Mouse (Mus musculus): Measurements from ENCODE around the gene Ptcd1. TPM values are rescaled to one million over a fixed set of nuclear protein-coding genes. Genes with fewer than 3 reads are reported as not detected.

Gene Ptcd1
- total and polyA plus RNA-seq, 3 experiments = 21.0 to 22.3 TPM; not detected in 1

DNA sequence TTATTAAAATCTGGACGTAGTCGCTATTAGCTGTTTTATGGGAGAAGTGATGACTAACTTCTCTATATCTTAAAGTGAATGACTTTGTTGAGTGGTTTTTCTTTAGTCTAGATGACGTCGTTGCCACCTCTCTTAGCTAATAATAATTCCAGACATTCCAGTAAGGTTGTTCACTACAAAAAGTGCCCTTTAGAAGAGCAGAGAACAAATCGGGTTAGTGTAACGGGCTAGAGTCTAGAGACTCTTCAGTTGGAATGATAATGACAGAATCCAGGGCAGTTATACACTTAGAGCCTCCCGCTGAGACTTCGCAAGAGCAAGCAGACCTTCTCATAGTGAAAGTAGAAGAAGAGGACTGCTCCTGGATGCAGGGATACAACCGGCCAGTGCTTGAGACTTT lies 38.1 kb upstream of the Ptcd1 start:
- H3K27me3 ChIP-seq (ENCODE audit: control insufficient read depth in 1 of 2, insufficient read depth in 2 of 2, low read length in 2 of 2) = no peaks in the 10 kb centered on the region
- H3K9me3 ChIP-seq (replicated peaks; ENCODE audit: insufficient read depth, low read length) = no peaks in the 10 kb centered on the region
- peaks cover 25% of the 10 kb centered on the region for H3K79me2 ChIP-seq (ENCODE audit: control insufficient read depth, insufficient read depth, low read length, poor library complexity)
- TF ChIP-seq SIN3A (IDR thresholded peaks at IDR 0.05; ENCODE audit: low read length) = 0 out of 2 replicates have a peak, but pooled peaks have one; percentile 13
- no peak for TF ChIP-seq MYC (IDR thresholded peaks at IDR 0.05; ENCODE audit: low read depth, low read length)
- no peak for TF ChIP-seq GABPA (IDR thresholded peaks at IDR 0.05; ENCODE audit: low read depth, low read length)
- TF ChIP-seq E2F4 (IDR thresholded peaks at IDR 0.05; ENCODE audit: borderline replicate concordance, low read depth, low read length) = no peak
- no peak for TF ChIP-seq POLR2AphosphoS2 (IDR thresholded peaks at IDR 0.05; ENCODE audit: low read length)
- no peak for TF ChIP-seq MXI1 (IDR thresholded peaks at IDR 0.05; ENCODE audit: low read depth, low read length)
- TF ChIP-seq ZMIZ1 (IDR thresholded peaks at IDR 0.05; ENCODE audit: low read depth, low read length) = no peak
- TF ChIP-seq KAT2A (conservative IDR thresholded peaks at IDR 0.05; ENCODE audit: low read depth, low read length) = no peak
- TF ChIP-seq UBTF (IDR thresholded peaks at IDR 0.05; ENCODE audit: borderline replicate concordance, insufficient read depth, low read depth, low read length) = no peak
- peak; percentile 24; the same call in 1 of the 2 replicates for TF ChIP-seq ETS1 (IDR thresholded peaks at IDR 0.05; ENCODE audit: low read depth, low read length)
- no peak for TF ChIP-seq ZNF384 (IDR thresholded peaks at IDR 0.05; ENCODE audit: low read depth, low read length)
- TF ChIP-seq HCFC1 (IDR thresholded peaks at IDR 0.05; ENCODE audit: low read depth, low read length) = no peak
- TF ChIP-seq EP300 (IDR thresholded peaks at IDR 0.05; ENCODE audit: low read depth in 1 of 2, low read length in 2 of 2) = no peak
- H3K4me3 ChIP-seq (ENCODE audit: control insufficient read depth in 1 of 2, insufficient read depth in 1 of 2, low read depth in 2 of 2, low read length in 2 of 2) = peak overlapping the region; percentile 78 to 95
- H3K9ac ChIP-seq (ENCODE audit: control insufficient read depth, low read depth, low read length, poor library complexity, severe bottlenecking) = peak overlapping the region; percentile 82
- peak overlapping the region; percentile 42 for H3K27ac ChIP-seq (ENCODE audit: control insufficient read depth, low read depth, low read length)
- no peak for DNase-seq (ENCODE audit: low read depth, low spot score)
- H3K36me3 ChIP-seq (ENCODE audit: control insufficient read depth in 1 of 2, insufficient read depth in 2 of 2, low read length in 2 of 2) = peaks cover 0 to 27% of the 10 kb centered on the region in 2 experiments; a peak in 2 of 4 replicates
- peaks cover 0 to 25% of the 10 kb centered on the region in 2 experiments; a peak in 3 of 4 replicates for H3K4me1 ChIP-seq (ENCODE audit: control insufficient read depth in 1 of 2, insufficient read depth in 2 of 2, low read length in 2 of 2)

DNA sequence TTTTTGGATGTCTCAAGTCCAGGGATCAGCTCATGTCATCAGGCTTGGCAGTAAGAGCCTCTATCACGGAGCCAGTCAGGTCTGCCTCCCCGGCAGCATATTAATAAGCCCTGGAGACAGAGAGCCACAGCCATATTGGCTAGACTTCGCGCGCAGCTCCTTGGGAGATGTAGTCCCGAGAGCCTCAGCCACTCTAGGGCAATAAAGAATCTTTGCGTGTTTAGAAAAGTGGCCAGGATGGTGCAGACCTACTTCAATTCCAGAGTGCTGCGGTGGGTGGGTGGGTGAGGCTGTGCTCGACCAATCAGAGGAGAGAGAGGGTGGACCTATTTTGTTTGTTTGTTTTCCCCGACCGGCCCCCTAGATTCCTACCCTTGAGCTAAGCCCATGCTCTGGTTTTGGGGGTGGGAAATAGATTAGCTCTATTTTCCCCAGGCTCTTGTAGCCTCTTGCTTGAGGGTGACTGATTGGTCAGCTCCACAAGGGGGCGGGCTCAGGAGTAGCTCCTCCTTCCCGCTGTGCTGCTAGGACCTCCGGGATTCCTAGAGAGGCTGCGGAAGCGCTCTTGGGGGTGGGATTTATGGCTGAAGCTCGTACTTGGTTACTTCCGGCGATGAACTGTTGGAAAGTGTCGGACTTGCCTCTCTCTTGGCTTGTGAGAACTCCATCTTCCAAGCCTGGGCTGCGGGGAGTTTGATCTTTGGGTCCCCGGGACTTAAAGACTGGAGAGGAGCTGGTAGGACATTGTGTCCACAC lies 37.2 kb upstream of the Ptcd1 start, which contains the start of gene Zkscan5:
Gene Zkscan5, plus strand, starts transcription at position 627 of the 756 bp plus-strand sequence.
- peak; percentile 100 for DNase-seq (ENCODE audit: low read depth, low spot score)
- Histone ChIP-seq H3K36me3 (ENCODE audit: control insufficient read depth in 1 of 2, insufficient read depth in 2 of 2, low read length in 2 of 2) (peaks cover 0 to 25% of the 10 kb centered on the region in 2 experiments; a peak in 2 of 4 replicates), H3K9ac (ENCODE audit: control insufficient read depth, low read depth, low read length, poor library complexity, severe bottlenecking) (peak within 1 kb of the TSS; percentile 82), H3K4me3 (ENCODE audit: control insufficient read depth in 1 of 2, insufficient read depth in 1 of 2, low read depth in 2 of 2, low read length in 2 of 2) (peak within 1 kb of the TSS; percentile 78 to 95), H3K27me3 (ENCODE audit: control insufficient read depth in 1 of 2, insufficient read depth in 2 of 2, low read length in 2 of 2) (no peaks in the 10 kb centered on the region), H3K79me2 (ENCODE audit: control insufficient read depth, insufficient read depth, low read length, poor library complexity) (peaks cover 28% of the 10 kb centered on the region), H3K4me1 (ENCODE audit: control insufficient read depth in 1 of 2, insufficient read depth in 2 of 2, low read length in 2 of 2) (peaks cover 0 to 27% of the 10 kb centered on the region in 2 experiments; a peak in 3 of 4 replicates), H3K27ac (ENCODE audit: control insufficient read depth, low read depth, low read length) (peak within 1 kb of the TSS; percentile 87), H3K9me3 (replicated peaks; ENCODE audit: insufficient read depth, low read length) (no peaks in the 10 kb centered on the region)
- TF ChIP-seq HCFC1 (IDR thresholded peaks at IDR 0.05; ENCODE audit: low read depth, low read length) (peak; percentile 88), POLR2AphosphoS2 (IDR thresholded peaks at IDR 0.05; ENCODE audit: low read length) (peak; percentile 72), MEF2A (IDR thresholded peaks at IDR 0.05; ENCODE audit: extremely low read depth, insufficient replicate concordance, low read depth, low read length, poor library complexity, severe bottlenecking) (no peak), MAZ (IDR thresholded peaks at IDR 0.05; ENCODE audit: low read depth, low read length) (no peak; the same call in 1 of the 2 replicates), RAD21 (IDR thresholded peaks at IDR 0.05; ENCODE audit: low read depth, low read length) (no peak), BHLHE40 (IDR thresholded peaks at IDR 0.05; ENCODE audit: borderline replicate concordance, low read depth, low read length) (0 out of 2 replicates have a peak, but pooled peaks have one; percentile 2), MAX (IDR thresholded peaks at IDR 0.05; ENCODE audit: low read length) (peak; percentile 65; the same call in 1 of the 2 replicates), KAT2A (conservative IDR thresholded peaks at IDR 0.05; ENCODE audit: low read depth, low read length) (peak; percentile 81), JUND (IDR thresholded peaks at IDR 0.05; ENCODE audit: low read depth, low read length) (no peak), MYB (IDR thresholded peaks at IDR 0.05; ENCODE audit: low read depth, low read length) (no peak), SMC3 (IDR thresholded peaks at IDR 0.05; ENCODE audit: low read depth, low read length) (no peak), ZKSCAN1 (IDR thresholded peaks at IDR 0.05; ENCODE audit: low read depth, low read length) (no peak), GABPA (IDR thresholded peaks at IDR 0.05; ENCODE audit: low read depth, low read length) (peak; percentile 81; the same call in 1 of the 2 replicates), CTCF (IDR thresholded peaks at IDR 0.05 in 2 of 3, conservative IDR thresholded peaks at IDR 0.05 in 1 of 3; ENCODE audit: control insufficient read depth in 1 of 3, insufficient read depth in 1 of 3, low read depth in 2 of 3, low read length in 3 of 3, poor library complexity in 1 of 3, severe bottlenecking in 1 of 3) (no peak), EP300 (IDR thresholded peaks at IDR 0.05; ENCODE audit: low read depth in 1 of 2, low read length in 2 of 2) (peak; percentile 6 to 37; a peak in 1 of 4 replicates), USF2 (IDR thresholded peaks at IDR 0.05; ENCODE audit: borderline replicate concordance in 1 of 2, insufficient read depth in 1 of 2, low read depth in 1 of 2, low read length in 2 of 2) (no peak), CHD1 (IDR thresholded peaks at IDR 0.05; ENCODE audit: low read depth, low read length) (0 out of 2 replicates have a peak, but pooled peaks have one; percentile 3), TCF12 (IDR thresholded peaks at IDR 0.05; ENCODE audit: low read depth, low read length) (peak; percentile 67), ELF1 (IDR thresholded peaks at IDR 0.05; ENCODE audit: low read depth, low read length) (peak; percentile 90), UBTF (IDR thresholded peaks at IDR 0.05; ENCODE audit: borderline replicate concordance, insufficient read depth, low read depth, low read length) (no peak)

Data from MEL (cell line).